Mouse (Mus musculus) brain, embryonic 14.5 days (tissue): ENCODE data around the gene Cers1. TPM values are rescaled to one million over a fixed set of nuclear protein-coding genes. Genes with fewer than 3 reads are reported as not detected.

ENCODE experiments used
- DNase-seq: peaks from one replicate; pipeline ENCODE4 v3.0.0-alpha.2; 2011; ENCODE audit warnings: low read depth
- CTCF ChIP-seq: fragments of 200-500 bp; IDR thresholded peaks from 2 replicates; pipeline ENCODE4 v1.5.1; 2012; ENCODE audit warnings: inconsistent platforms, mild to moderate bottlenecking, moderate library complexity, borderline replicate concordance; ENCODE audit not compliant: insufficient read depth, insufficient read length; ENCODE audit errors: extremely low read depth
- POLR2A ChIP-seq: fragments of 200-500 bp; IDR thresholded peaks from 2 replicates; pipeline ENCODE4 v1.6.1; 2012; ENCODE audit warnings: mild to moderate bottlenecking, inconsistent platforms, borderline replicate concordance; ENCODE audit not compliant: poor library complexity, insufficient read depth, insufficient read length, severe bottlenecking; ENCODE audit errors: extremely low read depth
- polyA plus RNA-seq: library from polyadenylated mRNA; depleted of rRNA; stranded (reverse); fragments of >200 nt; gene quantifications from 2 replicates; pipeline ENCODE4 v1.2.3, GENCODE M21; 2012

Gene Cers1
- polyA plus RNA-seq, 1 experiment, result 45.1 TPM

- no peak for TF ChIP-seq POLR2A
- no peak for TF ChIP-seq CTCF
- DNase-seq, result no peak
Measured at GRCm38 (mm10) chr8:70323716-70324115, 8.1 kb downstream of the Cers1 start.

- no peak for TF ChIP-seq POLR2A
- no peak for TF ChIP-seq CTCF
- no peak for DNase-seq
Measured at GRCm38 (mm10) chr8:70327512-70327911, 11.9 kb downstream of the Cers1 start.

GRCm38 (mm10) chr8:70329124-70329834 is 13.7 kb downstream of the Cers1 start, which contains the start of gene Gdf1:
TSS of gene Gdf1 (plus strand) at chr8:70329817.
- TF ChIP-seq POLR2A (no peak), CTCF (no peak)
- DNase-seq, result no peak

GRCm38 (mm10) chr8:70329835-70330740 is 14.5 kb downstream of the Cers1 start:
- no peak for DNase-seq
- TF ChIP-seq POLR2A (no peak), CTCF (no peak)

GRCm38 (mm10) chr8:70330741-70331364 is 15.3 kb downstream of the Cers1 start:
- DNase-seq, result peak; percentile 82
- TF ChIP-seq CTCF, result peak; percentile 61
- no peak for TF ChIP-seq POLR2A

GRCm38 (mm10) chr8:70331526-70331925 is 16.0 kb downstream of the Cers1 start:
- DNase-seq, result peak; percentile 47
- TF ChIP-seq CTCF, result no peak
- no peak for TF ChIP-seq POLR2A

- TF ChIP-seq CTCF, result peak; percentile 84
- no peak for TF ChIP-seq POLR2A
- peak; percentile 88 for DNase-seq
Measured at GRCm38 (mm10) chr8:70332070-70332877, 16.7 kb downstream of the Cers1 start.

GRCm38 (mm10) chr8:70332878-70333202 is 17.3 kb downstream of the Cers1 start:
- DNase-seq, result no peak

GRCm38 (mm10) chr8:70338931-70339330 is 23.4 kb downstream of the Cers1 start:
- no peak for DNase-seq
- TF ChIP-seq CTCF (no peak), POLR2A (no peak)

More at GRCm38 (mm10) chr8:70332878-70333202, 17.3 kb downstream of the Cers1 start:
- no peak for TF ChIP-seq POLR2A

- TF ChIP-seq CTCF (no peak), POLR2A (no peak)
- no peak for DNase-seq
Measured at GRCm38 (mm10) chr8:70340659-70341058, 25.1 kb downstream of the Cers1 start.
